Mouse (Mus musculus) embryonic fibroblast, embryonic 13.5 days (primary cell): Measurements from ENCODE around the gene 2610028H24Rik.

Experiments
- CTCF ChIP-seq: IDR thresholded peaks from 2 replicates; pipeline ENCODE4 v1.5.1; 2011; ENCODE audit warnings: mild to moderate bottlenecking, control low read depth, low read length, moderate library complexity, borderline replicate concordance; ENCODE audit not compliant: insufficient read depth
- POLR2A ChIP-seq: IDR thresholded peaks from 2 replicates; pipeline ENCODE4 v1.6.1; 2011; ENCODE audit warnings: low read depth, mild to moderate bottlenecking, control low read depth, low read length, moderate library complexity

DNA sequence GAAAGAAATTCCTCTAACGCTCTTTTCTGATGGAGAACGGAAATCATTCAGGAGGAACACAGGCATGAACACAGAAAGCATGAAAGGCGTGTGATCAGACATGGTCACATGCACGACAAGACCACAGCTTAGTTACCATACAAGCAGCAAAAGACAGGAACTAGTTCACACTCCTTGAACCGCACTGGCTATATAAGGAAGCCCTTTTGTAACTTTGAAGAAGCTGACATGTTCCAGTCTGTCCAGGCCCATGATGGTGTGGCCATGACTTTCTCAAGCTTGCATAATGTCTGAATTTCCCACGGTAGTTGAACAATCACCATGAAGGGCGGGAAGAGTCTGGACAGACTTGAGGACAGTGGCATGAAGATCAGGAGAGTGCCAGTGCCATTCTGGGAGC lies 23.2 kb upstream of the 2610028H24Rik start:
- TF ChIP-seq CTCF = no peak
- no peak for TF ChIP-seq POLR2A
